Mouse (Mus musculus): ENCODE data around the gene Large2. TPM values are rescaled to one million over a fixed set of nuclear protein-coding genes. Genes with fewer than 3 reads are reported as not detected.

Gene Large2
- polyA plus RNA-seq, 2 experiments, result 2.3 to 3.1 TPM

- no peaks in the 10 kb centered on the region for H3K9me3 ChIP-seq (ENCODE audit: control insufficient read depth, low read length)
- H3K4me2 ChIP-seq (ENCODE audit: low read depth), result no peak overlapping the region
- no peak overlapping the region for H3K4me3 ChIP-seq (ENCODE audit: insufficient read depth in 1 of 2, low read depth in 2 of 2, low read length in 2 of 2)
- H3K9ac ChIP-seq (replicated peaks), result no peak overlapping the region
- WGBS (ENCODE audit: insufficient replicate concordance), result 77% methylated on average over 10 of the region's 10 CpGs
- 0 out of 4 replicates have a peak, but pooled peaks cover 0 to under 1% of the 10 kb centered on the region in 2 experiments for H3K4me1 ChIP-seq (replicated peaks; ENCODE audit: control insufficient read depth in 2 of 2, insufficient read depth in 2 of 2, low read length in 1 of 2)
- no peak overlapping the region for H3K27ac ChIP-seq
- TF ChIP-seq EP300 (IDR thresholded peaks at IDR 0.05; ENCODE audit: low read depth) (no peak), CTCF (IDR thresholded peaks at IDR 0.05; ENCODE audit: low read depth) (no peak)
- H3K27me3 ChIP-seq (ENCODE audit: control insufficient read depth, insufficient read depth, low read length), result peaks cover 15% of the 10 kb centered on the region
- ATAC-seq (ENCODE audit: insufficient read depth) (no peak), DNase-seq (ENCODE audit: low read depth in 3 of 3, low spot score in 3 of 3) (no peak)
- no peaks in the 10 kb centered on the region for H3K36me3 ChIP-seq (replicated peaks; ENCODE audit: control insufficient read depth, insufficient read depth, low read depth)
Measured at GRCm38 (mm10) chr2:92365568-92365967, 9.1 kb downstream of the Large2 start.

- H3K4me1 ChIP-seq (replicated peaks; ENCODE audit: control insufficient read depth in 2 of 2, insufficient read depth in 2 of 2, low read length in 1 of 2), result 0 out of 4 replicates have a peak, but pooled peaks cover 0 to 2% of the 10 kb centered on the region in 2 experiments
- H3K36me3 ChIP-seq (replicated peaks; ENCODE audit: control insufficient read depth, insufficient read depth, low read depth), result no peaks in the 10 kb centered on the region
- DNase-seq (ENCODE audit: low read depth in 3 of 3, low spot score in 3 of 3), result no peak
- H3K4me2 ChIP-seq (ENCODE audit: low read depth), result no peak overlapping the region
- no peak overlapping the region for H3K4me3 ChIP-seq (ENCODE audit: insufficient read depth in 1 of 2, low read depth in 2 of 2, low read length in 2 of 2)
- no peak overlapping the region for H3K9ac ChIP-seq (replicated peaks)
- WGBS (ENCODE audit: insufficient replicate concordance), result 75% methylated on average over 4 of the region's 4 CpGs
- TF ChIP-seq EP300 (IDR thresholded peaks at IDR 0.05; ENCODE audit: low read depth) (no peak), CTCF (IDR thresholded peaks at IDR 0.05; ENCODE audit: low read depth) (no peak)
- no peak overlapping the region for H3K27ac ChIP-seq
- ATAC-seq (ENCODE audit: insufficient read depth), result no peak
- H3K9me3 ChIP-seq (ENCODE audit: control insufficient read depth, low read length), result no peaks in the 10 kb centered on the region
- H3K27me3 ChIP-seq (ENCODE audit: control insufficient read depth, insufficient read depth, low read length), result peaks cover under 1% of the 10 kb centered on the region; the same call in 1 of the 2 replicates
Measured at GRCm38 (mm10) chr2:92364086-92364485, 10.6 kb downstream of the Large2 start.

GRCm38 (mm10) chr2:92362571-92363228 lies 12.0 kb downstream of the Large2 start:
- no peaks in the 10 kb centered on the region for H3K9me3 ChIP-seq (ENCODE audit: control insufficient read depth, low read length)
- TF ChIP-seq CTCF (IDR thresholded peaks at IDR 0.05; ENCODE audit: low read depth), result no peak
- TF ChIP-seq EP300 (IDR thresholded peaks at IDR 0.05; ENCODE audit: low read depth), result no peak
- H3K4me3 ChIP-seq (ENCODE audit: insufficient read depth in 1 of 2, low read depth in 2 of 2, low read length in 2 of 2), result no peak overlapping the region
- DNase-seq (ENCODE audit: low read depth in 3 of 3, low spot score in 3 of 3) (no peak), ATAC-seq (ENCODE audit: insufficient read depth) (no peak)
- no peaks in the 10 kb centered on the region for H3K27me3 ChIP-seq (ENCODE audit: control insufficient read depth, insufficient read depth, low read length)
- no peak overlapping the region for H3K27ac ChIP-seq
- WGBS (ENCODE audit: insufficient replicate concordance), result 76% methylated on average over 6 of the region's 6 CpGs
- no peak overlapping the region for H3K9ac ChIP-seq (replicated peaks)
- H3K4me2 ChIP-seq (ENCODE audit: low read depth), result no peak overlapping the region
- H3K4me1 ChIP-seq (replicated peaks; ENCODE audit: control insufficient read depth in 2 of 2, insufficient read depth in 2 of 2, low read length in 1 of 2), result 0 out of 4 replicates have a peak, but pooled peaks cover 0 to 2% of the 10 kb centered on the region in 2 experiments
- no peaks in the 10 kb centered on the region for H3K36me3 ChIP-seq (replicated peaks; ENCODE audit: control insufficient read depth, insufficient read depth, low read depth)

- Histone ChIP-seq H3K4me3 (ENCODE audit: insufficient read depth in 1 of 2, low read depth in 2 of 2, low read length in 2 of 2) (no peak overlapping the region), H3K36me3 (replicated peaks; ENCODE audit: control insufficient read depth, insufficient read depth, low read depth) (no peaks in the 10 kb centered on the region), H3K9me3 (ENCODE audit: control insufficient read depth, low read length) (no peaks in the 10 kb centered on the region), H3K9ac (replicated peaks) (no peak overlapping the region), H3K4me2 (ENCODE audit: low read depth) (no peak overlapping the region), H3K4me1 (replicated peaks; ENCODE audit: control insufficient read depth in 2 of 2, insufficient read depth in 2 of 2, low read length in 1 of 2) (0 out of 4 replicates have a peak, but pooled peaks cover 0 to 2% of the 10 kb centered on the region in 2 experiments), H3K27ac (no peak overlapping the region), H3K27me3 (ENCODE audit: control insufficient read depth, insufficient read depth, low read length) (no peaks in the 10 kb centered on the region)
- no peak for TF ChIP-seq EP300 (IDR thresholded peaks at IDR 0.05; ENCODE audit: low read depth)
- no peak for TF ChIP-seq CTCF (IDR thresholded peaks at IDR 0.05; ENCODE audit: low read depth)
- DNase-seq (ENCODE audit: low read depth in 3 of 3, low spot score in 3 of 3), result no peak
- 71% methylated on average over 8 of the region's 8 CpGs for WGBS (ENCODE audit: insufficient replicate concordance)
- no peak for ATAC-seq (ENCODE audit: insufficient read depth)
Measured at GRCm38 (mm10) chr2:92361795-92362194, 12.9 kb downstream of the Large2 start.

GRCm38 (mm10) chr2:92360893-92361292 lies 13.8 kb downstream of the Large2 start:
- 21% methylated on average over 12 of the region's 12 CpGs for WGBS (ENCODE audit: insufficient replicate concordance)
- ATAC-seq (ENCODE audit: insufficient read depth), result peak; percentile 48; the same call in 1 of the 2 replicates
- no peak for DNase-seq (ENCODE audit: low read depth in 3 of 3, low spot score in 3 of 3)
- H3K4me1 ChIP-seq (replicated peaks; ENCODE audit: control insufficient read depth in 2 of 2, insufficient read depth in 2 of 2, low read length in 1 of 2), result 0 out of 4 replicates have a peak, but pooled peaks cover 0 to 2% of the 10 kb centered on the region in 2 experiments
- H3K9me3 ChIP-seq (ENCODE audit: control insufficient read depth, low read length), result no peaks in the 10 kb centered on the region
- no peak overlapping the region for H3K4me3 ChIP-seq (ENCODE audit: insufficient read depth in 1 of 2, low read depth in 2 of 2, low read length in 2 of 2)
- H3K27me3 ChIP-seq (ENCODE audit: control insufficient read depth, insufficient read depth, low read length), result no peaks in the 10 kb centered on the region
- H3K4me2 ChIP-seq (ENCODE audit: low read depth), result no peak overlapping the region
- no peak overlapping the region for H3K27ac ChIP-seq
- H3K36me3 ChIP-seq (replicated peaks; ENCODE audit: control insufficient read depth, insufficient read depth, low read depth), result no peaks in the 10 kb centered on the region
- no peak overlapping the region for H3K9ac ChIP-seq (replicated peaks)
- no peak for TF ChIP-seq EP300 (IDR thresholded peaks at IDR 0.05; ENCODE audit: low read depth)
- TF ChIP-seq CTCF (IDR thresholded peaks at IDR 0.05; ENCODE audit: low read depth), result no peak

Data from liver, embryonic 14.5 days (tissue).